Mouse (Mus musculus) heart, adult 8-10 months (tissue): Measurements from ENCODE around the gene Olfr1170. TPM values are rescaled to one million over a fixed set of nuclear protein-coding genes. Genes with fewer than 3 reads are reported as not detected.

Experiments
- DNase-seq: peaks from one replicate; pipeline ENCODE4 v3.0.0; 2022; ENCODE audit warnings: low spot score
- total RNA-seq, 4 experiments: library from RNA; stranded (reverse); gene quantifications; 2 replicates each; pipeline ENCODE4 v1.2.4; 2022

Gene Olfr1170
- total RNA-seq = not detected

- DNase-seq = no peak
Measured at GRCm38 (mm10) chr2:88228234-88228633, at the start of gene Olfr1170. Gene Olfr1170, minus strand, starts transcription at chr2:88228334.

- no peak for DNase-seq
Measured at GRCm38 (mm10) chr2:88220784-88221183, 7.3 kb downstream of the Olfr1170 start.

DNA sequence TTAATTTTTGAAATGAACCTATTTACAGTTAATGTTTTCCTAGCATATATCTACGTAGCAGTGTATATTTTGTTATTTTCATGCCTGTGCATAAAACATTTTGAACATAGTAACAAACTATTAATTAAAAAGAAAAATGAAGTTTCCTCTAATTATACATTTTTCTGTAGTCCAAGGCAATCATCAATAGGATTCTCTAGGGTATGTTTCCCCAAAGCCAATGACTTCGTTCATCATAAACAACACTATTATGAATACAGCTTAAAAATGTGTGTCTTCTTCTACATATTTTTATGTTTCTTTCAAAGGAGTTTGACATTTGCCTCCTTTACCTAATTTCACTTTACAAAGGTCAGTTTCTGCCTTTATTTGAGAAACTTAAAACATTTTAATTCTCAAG is 46.6 kb downstream of the Olfr1170 start, which contains the start of gene Olfr1168:
Olfr1168 (plus strand) TSS at position 301 of the 400 bp plus-strand sequence.
- DNase-seq = no peak

Other genes starting within 250 kb of the Olfr1170 start
- gene Olfr1158, start 238.2 kb downstream of the Olfr1170 start, total RNA-seq = not detected
- gene Olfr1160, start 220.1 kb downstream of the Olfr1170 start, total RNA-seq = not detected
- gene Olfr1161, start 205.6 kb downstream of the Olfr1170 start, total RNA-seq = not detected
- not detected for gene Olfr73, start 190.6 kb downstream of the Olfr1170 start, total RNA-seq
- gene Olfr1162, start 177.2 kb downstream of the Olfr1170 start, total RNA-seq = not detected
- not detected for gene Olfr1163, start 156.5 kb downstream of the Olfr1170 start, total RNA-seq
- not detected for gene Olfr1164, start 134.4 kb downstream of the Olfr1170 start, total RNA-seq
- not detected for gene Olfr1166, start 100.1 kb downstream of the Olfr1170 start, total RNA-seq
- gene Olfr1167, start 73.1 kb downstream of the Olfr1170 start, total RNA-seq = not detected
- not detected for gene Olfr1168, start 46.5 kb downstream of the Olfr1170 start, total RNA-seq
- not detected for gene Olfr1173, start 51.5 kb upstream of the Olfr1170 start, total RNA-seq
- not detected for gene Olfr1174-ps, start 86.8 kb upstream of the Olfr1170 start, total RNA-seq
- gene Olfr1175-ps, start 98.9 kb upstream of the Olfr1170 start, total RNA-seq = not detected
- gene Olfr1176, start 108.4 kb upstream of the Olfr1170 start, total RNA-seq = not detected
- gene Olfr1177-ps, start 118.2 kb upstream of the Olfr1170 start, total RNA-seq = not detected
- not detected for gene Olfr1178, start 158.7 kb upstream of the Olfr1170 start, total RNA-seq
- not detected for gene Olfr1179, start 178.1 kb upstream of the Olfr1170 start, total RNA-seq
- gene Olfr1180, start 190.8 kb upstream of the Olfr1170 start, total RNA-seq = not detected
- not detected for gene Olfr1181, start 197.8 kb upstream of the Olfr1170 start, total RNA-seq
- gene Gm13757, start 220.8 kb upstream of the Olfr1170 start, total RNA-seq = not detected
- gene Olfr1183, start 226.5 kb upstream of the Olfr1170 start, total RNA-seq = not detected